Mouse (Mus musculus): ENCODE results near the gene Cd70. TPM values are rescaled to one million over a fixed set of nuclear protein-coding genes. Genes with fewer than 3 reads are reported as not detected.
A peak's percentile ranks its signal among the peaks of the same experiment; 100 is the strongest.

Cd70 gene
- under 1 TPM in 1 of 2 experiments, not detected in 1; 0.52 TPM for total RNA-seq (2021)

DNA sequence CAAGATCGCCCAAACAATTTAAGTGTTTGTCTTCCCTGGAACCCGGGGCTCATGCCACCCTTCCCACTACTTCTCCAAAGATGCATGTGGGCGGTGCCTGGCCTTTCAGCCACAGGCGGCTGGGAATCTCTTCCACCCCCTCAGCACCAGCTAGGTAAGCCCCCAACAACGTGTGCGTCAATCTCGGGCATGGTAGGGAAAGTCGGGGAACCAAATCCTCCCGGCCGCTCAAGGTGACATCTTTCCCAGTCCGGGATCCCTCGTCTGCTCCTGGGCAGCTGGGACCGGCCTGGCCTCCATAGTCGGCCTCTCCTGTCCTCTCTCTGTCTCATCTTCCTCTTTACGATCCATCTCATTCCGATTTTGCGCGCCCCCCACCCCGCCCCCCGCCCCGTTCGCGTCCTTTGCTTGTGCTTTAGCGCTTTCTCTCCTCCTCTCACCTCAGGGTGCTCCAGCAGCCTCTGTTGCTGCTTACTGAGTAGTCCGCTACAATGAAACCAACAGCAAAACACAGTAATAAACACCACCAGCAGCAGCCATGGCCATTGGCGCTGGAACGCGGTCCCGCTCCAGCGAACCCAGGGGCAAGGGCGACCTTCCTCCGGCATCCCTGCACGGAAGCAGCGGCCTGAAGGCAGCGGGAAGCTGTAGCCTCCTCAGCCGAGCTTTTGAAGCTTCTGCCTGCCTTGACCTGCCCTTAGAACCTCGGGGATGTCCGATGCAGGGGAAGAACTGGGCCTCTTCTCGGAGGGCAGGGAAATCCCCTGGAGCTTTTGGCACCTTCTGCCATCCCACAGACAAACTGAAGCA is at the start of gene Cd70:
Cd70 (minus strand) TSS at position 784 of the 810 bp plus-strand sequence.
- intact Hi-C loops (cut with DNase I), result no loop called here
- DNase-seq (ENCODE audit: low spot score in 2 of 2), result peak in 1 of 2 experiments; percentile 5

DNA sequence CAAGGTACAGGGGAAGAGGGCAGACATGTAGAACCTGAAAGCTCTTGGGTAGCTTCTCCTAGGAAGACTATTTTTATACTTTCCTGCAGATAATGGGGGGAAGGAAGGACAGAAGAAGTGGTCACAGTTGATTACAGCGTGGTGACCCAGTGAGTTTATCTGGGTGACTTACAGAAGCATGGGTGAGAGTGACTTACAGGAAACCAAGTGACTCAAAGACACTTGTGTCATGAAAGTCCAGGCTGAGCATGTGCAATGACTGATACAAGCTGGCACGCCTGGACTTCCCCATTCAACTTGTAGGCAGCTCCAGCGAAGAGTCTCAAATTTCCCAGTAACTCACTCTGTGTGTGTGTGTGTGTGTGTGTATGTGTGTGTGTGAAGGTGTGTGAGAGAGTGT is 48.7 kb upstream of the Cd70 start:
- no peak for DNase-seq (ENCODE audit: low spot score in 2 of 2)
- intact Hi-C loops (cut with DNase I), result no loop called here

DNA sequence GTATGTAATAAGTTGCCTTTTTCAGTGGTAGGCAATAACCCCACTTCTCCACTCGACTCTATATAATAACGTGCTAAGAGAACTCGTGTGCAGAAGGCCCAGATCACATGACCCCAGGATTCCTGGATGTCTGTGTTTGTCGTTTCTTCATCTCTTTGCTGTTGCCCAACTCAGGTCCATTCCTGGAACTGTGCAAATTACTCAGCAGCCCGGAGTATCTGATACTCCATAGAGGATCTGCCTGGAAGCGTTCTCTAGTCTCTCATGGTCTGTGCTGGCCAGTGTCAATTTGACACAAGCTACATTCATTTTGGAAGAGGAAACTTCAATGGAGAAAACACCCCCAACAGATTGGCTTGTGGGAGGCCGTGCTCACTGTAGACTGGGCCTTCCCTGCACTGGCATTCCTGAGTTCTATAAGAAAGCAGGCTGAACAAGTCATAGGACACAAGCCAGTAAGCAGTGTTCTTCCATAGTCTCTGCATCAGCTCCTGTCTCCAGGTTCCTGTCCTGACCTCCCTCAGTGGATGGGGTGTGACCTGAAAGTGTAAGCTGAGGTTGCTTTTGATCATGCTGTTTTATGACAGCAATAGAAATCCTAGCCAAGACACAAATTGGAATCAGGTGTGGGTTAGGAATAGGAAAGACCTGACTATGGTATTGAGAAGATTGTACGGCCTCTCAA is 45.9 kb upstream of the Cd70 start:
- no peak for DNase-seq (ENCODE audit: low spot score in 2 of 2)
- intact Hi-C loops (cut with DNase I), result no loop called here

DNA sequence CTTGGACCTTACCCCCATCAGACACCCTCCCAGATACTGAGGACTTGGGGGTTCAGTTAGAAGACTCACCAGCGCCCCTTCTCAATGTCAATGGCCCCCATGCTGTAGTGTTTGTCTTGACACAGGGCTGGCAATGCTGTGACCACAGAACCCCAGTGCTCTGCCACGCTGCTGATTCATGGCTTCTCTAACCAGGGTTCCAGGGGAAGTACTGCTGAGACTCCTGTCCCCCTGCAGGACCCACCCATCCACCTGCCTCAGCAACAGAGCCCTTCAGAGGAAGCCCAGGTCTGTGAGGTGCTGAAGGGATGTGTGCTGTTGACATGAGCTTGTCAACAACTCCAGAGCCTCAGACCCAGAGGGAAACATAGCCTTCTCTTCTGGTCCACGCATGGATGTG is 45.2 kb upstream of the Cd70 start:
- intact Hi-C loops (cut with DNase I), result no loop called here
- DNase-seq (ENCODE audit: low spot score in 2 of 2), result no peak

DNA sequence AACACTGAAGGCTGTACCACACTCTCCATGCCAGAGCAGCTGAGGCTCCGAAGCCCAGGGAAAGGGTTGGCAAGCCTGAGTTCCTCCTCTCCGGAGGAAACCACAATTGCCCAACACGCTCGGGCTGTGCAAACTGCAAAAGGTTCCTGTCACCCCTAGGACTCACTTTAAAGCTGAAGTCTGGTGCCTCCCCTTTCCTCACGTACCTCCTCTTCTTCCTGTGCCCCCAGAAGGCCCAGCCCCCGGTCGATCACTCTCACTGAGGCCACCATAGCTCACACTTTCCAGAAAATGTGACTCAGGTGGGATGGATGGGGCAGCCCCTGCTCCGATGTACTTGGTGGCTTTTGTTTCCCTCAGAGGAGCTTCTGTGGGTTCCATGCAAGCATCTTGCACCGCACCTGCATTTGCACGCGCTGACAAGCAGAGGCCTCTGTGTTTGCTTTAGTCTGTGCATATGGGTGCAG is 44.5 kb upstream of the Cd70 start, which contains the start of gene Tnfsf14:
Tnfsf14 (minus strand) TSS at position 137 of the 467 bp plus-strand sequence.
- intact Hi-C loops (cut with DNase I), result no loop called here
- no peak for DNase-seq (ENCODE audit: low spot score in 2 of 2)

DNA sequence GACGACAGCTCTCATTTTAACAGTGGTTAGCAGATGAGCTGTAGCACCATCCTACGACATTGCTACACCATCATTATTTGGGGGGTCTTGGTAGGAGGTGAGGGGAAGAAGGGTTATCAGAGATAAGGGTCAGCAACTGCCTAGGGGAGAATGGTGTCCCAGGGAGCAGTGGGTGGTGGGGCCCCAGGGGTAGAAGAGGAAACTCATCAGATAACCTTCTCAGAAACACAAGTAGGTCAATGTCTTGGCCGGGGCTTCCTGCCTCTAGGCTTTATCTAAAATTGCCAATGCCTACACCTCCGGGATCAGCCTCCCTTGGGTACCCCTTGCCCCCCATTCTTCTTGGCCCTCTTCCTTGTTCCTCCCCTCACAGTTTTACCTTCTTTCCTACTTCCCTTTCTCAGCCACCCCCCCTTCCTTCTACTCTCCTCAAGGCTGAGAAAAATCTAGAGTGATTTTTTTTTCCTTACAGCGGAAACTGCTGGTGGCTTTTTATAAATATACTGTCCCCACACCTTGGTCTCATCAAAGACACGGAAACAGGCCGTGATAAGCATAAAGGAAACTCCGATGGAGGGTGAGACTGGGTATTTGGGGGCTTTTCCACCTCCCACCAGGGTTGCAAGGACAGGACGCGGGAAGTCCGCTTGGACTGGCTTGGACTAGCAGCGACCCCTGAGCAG is 39.1 kb upstream of the Cd70 start:
- intact Hi-C loops (cut with DNase I), result no loop called here
- no peak for DNase-seq (ENCODE audit: low spot score in 2 of 2)

DNA sequence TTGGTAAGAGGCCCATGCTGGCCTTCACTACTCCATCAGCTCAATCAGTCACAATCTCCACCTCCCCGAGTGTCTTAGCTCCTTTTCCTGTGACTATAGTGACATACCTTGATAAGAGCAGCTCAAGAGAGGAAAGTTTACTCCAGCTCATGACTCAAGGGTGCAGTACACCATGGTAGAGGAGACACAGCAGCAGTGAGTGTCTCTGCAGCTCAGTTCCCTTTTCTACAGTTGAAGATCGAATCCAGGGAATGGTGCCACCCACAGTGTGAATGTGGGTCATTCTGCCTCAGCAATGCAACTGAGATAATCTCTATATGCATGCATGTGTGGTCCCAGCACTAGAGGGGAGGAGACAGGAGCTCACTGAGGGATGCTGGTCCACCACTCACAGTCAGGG is 36.1 kb upstream of the Cd70 start:
- no peak for DNase-seq (ENCODE audit: low spot score in 2 of 2)
- intact Hi-C loops (cut with DNase I), result no loop called here

DNA sequence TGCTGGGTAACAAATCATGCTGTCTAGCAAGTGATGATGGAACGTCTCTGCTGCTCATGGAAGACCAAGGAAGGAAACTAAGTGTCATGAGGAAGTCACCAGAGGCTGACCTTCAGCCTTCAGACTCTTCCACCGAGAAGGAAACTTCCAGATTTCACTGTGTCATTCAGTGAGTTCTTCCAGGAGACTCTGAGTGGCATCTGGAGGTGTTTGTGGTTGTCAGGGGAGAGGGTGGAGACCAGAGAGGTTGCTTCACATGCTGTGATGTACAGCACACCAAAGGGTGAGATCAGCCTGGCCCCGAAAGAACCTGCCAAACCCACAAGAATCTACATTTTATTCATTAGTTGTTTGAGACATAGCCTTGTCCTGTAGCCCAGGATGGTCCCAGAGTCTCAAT is 33.3 kb upstream of the Cd70 start:
- no peak for DNase-seq (ENCODE audit: low spot score in 2 of 2)
- intact Hi-C loops (cut with DNase I), result no loop called here

DNA sequence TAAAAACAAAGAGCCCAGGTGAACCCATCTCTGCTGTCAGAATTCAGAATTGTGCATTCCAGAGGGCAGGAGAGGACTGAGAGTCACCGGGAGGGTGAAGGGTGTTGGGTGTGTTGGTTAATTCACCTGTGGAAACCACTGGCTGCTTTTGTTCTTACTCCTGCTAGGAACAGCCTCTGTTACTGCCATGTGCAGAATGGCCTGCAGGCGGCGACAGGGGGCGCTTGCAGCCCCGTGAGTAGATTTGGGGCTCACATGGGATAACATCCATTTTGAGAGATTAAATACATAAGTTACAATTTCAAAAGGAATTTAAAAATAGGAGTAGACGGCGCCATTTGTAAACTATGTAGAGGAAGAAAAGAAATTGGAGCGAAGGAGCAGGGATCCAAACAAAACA is 30.8 kb upstream of the Cd70 start:
- DNase-seq (ENCODE audit: low spot score in 2 of 2), result no peak
- intact Hi-C loops (cut with DNase I), result no loop called here

DNA sequence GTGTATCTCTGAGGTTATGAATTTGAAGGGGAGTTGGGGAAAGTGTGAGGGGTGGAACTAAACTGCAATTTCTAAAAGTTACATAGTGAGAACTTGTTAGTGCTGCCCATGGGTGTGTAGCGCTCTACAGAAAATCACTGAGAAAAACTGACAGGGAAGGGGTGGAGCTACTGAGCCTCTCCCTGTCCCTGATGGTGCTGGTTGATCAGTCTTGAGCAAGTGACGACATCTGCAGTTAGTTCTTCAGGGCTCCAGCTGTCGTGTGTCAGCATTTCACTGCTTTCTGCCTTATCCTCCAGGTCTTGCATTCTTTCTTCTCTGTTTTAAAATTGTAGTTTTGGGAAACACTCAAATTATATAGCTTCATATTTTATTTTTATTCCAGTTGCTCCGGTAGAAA is 23.8 kb upstream of the Cd70 start:
- DNase-seq (ENCODE audit: low spot score in 2 of 2), result no peak
- intact Hi-C loops (cut with DNase I), result no loop called here

DNA sequence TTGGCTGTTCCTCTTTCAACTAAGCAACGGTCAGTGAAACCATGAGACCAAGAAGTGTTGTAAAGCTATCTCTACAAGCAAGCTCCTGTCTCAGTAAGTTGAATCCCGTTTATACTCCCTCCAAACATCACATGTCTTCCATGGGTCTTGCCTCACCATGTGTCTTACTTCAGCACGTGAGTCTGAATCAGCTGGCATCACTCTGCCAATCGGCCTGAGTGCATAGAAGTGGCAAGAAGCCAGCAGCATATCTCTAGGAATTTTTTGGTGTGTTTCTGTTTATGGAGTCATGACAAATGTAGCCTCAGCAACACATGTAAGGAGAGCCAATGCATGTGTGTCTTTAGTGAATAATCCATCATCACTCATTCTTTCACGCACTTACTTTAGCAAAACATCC is 22.8 kb upstream of the Cd70 start:
- intact Hi-C loops (cut with DNase I), result no loop called here
- no peak for DNase-seq (ENCODE audit: low spot score in 2 of 2)

DNA sequence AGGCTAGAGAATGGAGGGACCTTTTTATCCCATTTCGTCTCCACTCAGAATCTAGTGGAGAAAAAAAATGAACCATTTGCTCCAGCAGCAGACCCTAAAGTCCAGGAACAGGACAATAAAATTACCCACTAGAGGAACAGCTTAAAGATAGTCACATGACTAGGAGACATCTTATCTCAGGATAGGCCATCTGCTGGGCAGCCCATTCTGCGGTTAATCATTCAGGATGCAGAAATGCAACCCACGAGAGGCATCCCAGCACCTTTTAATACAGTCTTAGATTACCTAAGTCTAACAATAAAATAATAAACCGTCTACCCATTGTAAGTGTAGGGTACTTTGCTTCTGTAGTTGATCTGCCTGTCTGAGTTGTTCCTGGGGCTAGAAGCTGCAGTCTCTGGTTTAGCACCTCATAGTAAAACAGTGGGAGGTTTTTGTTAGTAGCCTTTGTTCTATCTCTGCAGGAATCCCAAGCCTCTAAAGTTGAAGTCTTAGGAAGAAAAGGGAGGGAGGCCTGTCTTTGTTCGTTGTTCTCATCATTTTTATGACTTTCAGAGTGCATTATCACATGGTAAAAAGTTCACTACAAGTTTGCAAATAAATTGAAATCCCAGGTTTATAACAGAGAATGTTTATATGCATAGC is 21.2 kb upstream of the Cd70 start:
- intact Hi-C loops (cut with DNase I), result no loop called here
- DNase-seq (ENCODE audit: low spot score in 2 of 2), result no peak

DNA sequence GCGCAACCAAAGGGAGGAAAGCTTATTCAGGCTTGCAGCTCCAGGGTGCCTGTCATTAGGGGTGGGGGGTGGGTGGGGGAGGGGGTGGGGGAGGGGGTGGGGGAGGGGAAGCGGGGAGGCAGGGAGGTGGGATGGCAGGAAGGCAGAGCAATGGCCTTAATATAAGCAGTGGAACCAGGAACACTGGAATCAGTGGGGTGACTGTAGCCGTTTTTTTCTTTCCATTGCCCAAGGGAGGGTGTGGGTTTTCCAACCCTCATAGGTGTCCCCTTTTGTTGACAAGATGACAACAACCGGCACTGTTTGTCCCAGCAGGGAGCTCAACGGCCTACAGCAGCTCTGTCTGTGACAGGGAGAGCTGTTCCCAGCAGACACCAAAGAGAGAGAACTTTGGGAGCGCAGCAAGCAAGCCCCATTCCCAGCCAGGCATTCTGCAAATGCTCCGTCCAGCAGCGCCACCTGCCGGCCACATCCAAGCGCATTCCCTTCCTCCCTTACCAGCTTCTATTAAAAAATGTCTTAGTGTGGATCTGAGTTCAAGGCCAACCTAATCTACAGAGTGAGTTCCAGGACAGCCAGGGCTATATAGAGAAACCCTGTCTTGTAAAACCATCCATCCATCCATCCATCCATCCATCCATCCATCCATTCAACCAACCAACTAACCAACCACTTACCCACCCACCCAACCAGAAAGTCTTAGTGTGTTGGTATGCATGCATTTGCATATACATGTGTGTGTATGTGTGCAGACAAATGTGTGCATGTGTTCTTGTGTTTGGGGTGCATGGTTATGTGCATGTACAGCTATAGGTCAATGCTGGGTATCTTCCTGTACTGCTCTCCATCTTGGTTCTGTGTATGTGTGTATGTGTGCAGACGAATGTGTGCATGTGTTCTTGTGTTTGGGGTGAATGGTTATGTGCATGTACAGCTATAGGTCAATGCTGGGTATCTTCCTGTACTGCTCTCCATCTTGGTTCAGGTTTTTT is 17.5 kb upstream of the Cd70 start:
- intact Hi-C loops (cut with DNase I), result loop anchor here (1.0 to 10.0 kb wide), 3 partner anchors 71 to 360 kb away; partner anchors contain the start of genes Alkbh7 and Clpp
- peak; percentile 75 to 83 for DNase-seq (ENCODE audit: low spot score in 2 of 2)

DNA sequence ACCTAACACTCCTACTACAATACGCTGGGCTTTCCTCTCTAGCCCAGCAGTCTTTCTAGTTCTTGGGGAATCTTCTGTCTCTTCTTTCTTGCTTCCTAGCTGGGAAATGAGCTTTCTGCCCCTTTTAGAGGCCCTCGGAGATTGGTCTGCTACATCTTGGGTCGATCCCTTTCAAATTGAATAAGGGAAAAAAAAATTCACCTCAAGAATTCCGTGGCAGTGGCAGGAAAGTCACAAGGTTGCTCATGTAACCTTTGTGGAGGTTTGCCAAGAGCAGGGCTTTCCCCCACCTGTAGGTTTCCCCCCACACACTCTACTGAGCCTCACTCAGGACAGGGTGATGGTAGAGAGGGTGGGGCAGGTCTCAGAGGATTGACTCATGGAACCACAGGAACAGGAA is 4.2 kb upstream of the Cd70 start:
- DNase-seq (ENCODE audit: low spot score in 2 of 2), result no peak
- intact Hi-C loops (cut with DNase I), result no loop called here

DNA sequence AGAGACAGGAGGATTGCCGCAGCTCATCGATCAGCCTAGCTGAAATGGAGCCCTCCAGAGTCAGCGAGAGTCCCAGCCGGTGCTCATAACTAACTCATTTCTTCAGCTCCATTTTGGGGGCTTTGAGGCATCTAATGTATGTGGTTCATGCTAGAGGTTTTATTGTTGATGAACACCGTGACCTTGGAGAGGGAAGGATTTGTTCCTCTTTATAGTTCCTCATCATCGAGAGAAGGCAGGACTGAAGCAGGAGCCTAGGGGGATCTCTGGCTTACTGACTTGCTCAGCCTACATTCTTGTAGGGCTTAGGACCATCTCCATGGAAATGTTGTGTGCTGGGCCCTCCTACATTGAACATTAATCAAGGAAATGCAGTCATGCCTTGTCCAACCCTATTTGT is 3.4 kb upstream of the Cd70 start:
- intact Hi-C loops (cut with DNase I), result no loop called here
- no peak for DNase-seq (ENCODE audit: low spot score in 2 of 2)

DNA sequence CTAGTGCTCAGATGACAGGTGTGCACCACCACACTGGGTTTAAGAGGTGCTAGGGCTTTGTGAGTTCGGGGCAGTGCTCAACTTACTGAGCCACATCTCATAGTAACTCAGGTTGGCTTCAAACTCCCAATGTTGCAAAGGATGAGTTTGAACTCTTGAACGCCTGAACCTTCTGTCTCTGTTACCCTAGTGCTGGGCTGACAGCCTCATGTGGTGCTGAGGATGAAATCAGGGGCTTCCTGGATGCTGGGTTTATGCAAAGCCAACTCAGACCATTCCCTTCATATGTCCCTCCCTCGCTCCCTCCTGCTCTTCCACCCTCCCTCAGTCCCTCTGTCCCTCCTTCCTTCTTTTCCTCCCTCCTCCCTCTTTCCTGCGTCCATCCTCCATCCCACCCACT is 1.2 kb downstream of the Cd70 start:
- intact Hi-C loops (cut with DNase I), result no loop called here
- DNase-seq (ENCODE audit: low spot score in 2 of 2), result no peak

DNA sequence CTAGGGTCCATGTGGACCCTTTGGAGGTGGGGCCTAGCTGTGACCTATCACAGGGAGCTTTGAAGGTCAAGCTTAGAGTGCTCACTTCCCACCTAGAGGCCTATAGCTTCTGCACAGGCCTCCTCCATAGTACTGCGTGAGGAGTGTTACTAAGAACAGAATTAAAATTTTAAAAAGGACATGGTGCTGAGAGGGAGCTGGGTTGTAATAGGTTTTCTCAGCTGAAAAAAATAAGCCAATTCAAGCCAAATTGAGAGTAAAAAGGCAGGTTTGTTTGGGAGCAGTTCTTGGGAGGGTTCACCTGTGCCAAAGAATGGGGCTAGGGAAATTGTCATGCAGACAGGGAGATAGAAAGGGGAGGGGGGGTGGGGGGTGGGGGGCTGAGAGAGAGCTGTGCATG is 4.5 kb downstream of the Cd70 start:
- intact Hi-C loops (cut with DNase I), result no loop called here
- DNase-seq (ENCODE audit: low spot score in 2 of 2), result no peak

DNA sequence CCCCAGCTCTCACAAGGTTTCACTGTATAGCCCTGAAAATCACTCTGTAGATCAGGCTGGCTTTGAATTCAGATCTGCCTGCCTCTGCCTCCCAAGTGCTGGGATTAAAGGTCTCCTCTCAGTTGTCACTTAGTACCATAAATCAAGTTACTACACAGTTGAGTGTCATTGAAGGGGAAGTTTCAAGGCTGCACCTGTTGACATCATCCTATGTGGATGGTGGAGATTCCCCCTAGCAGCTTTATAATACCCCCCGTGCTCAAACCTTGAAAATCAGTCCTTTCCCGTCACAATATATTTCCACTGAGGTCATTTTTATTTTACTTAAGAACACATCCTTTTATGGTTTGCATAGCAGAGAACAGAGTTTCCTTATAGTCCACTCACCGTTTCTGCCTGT is 5.9 kb downstream of the Cd70 start:
- no peak for DNase-seq (ENCODE audit: low spot score in 2 of 2)
- intact Hi-C loops (cut with DNase I), result no loop called here

DNA sequence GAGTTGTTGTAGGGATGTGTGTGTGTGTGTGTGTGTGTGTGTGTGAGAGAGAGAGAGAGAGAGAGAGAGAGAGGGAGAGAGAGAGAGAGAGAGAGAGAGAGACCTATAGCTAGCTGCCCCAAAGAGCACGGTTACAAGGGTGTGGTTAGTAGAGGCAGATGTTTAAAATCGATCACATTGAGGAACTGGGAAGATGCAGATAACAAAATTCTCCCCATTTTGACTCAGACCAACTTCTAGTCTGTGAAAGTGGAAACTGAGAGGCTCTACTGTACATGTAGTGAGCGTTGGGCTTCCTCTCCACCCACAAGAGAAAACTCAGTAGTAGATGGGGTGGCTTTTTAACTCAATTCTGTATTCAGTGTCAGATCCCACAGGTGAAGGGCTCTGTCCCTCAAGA is 9.9 kb downstream of the Cd70 start:
- DNase-seq (ENCODE audit: low spot score in 2 of 2), result no peak
- intact Hi-C loops (cut with DNase I), result no loop called here

Measured in left cerebral cortex, postnatal 36 days (tissue).